Mouse (Mus musculus): ENCODE results near the gene Strn3.
A peak's percentile ranks its signal among the peaks of the same experiment; 100 is the strongest.

The Strn3 gene

DNA sequence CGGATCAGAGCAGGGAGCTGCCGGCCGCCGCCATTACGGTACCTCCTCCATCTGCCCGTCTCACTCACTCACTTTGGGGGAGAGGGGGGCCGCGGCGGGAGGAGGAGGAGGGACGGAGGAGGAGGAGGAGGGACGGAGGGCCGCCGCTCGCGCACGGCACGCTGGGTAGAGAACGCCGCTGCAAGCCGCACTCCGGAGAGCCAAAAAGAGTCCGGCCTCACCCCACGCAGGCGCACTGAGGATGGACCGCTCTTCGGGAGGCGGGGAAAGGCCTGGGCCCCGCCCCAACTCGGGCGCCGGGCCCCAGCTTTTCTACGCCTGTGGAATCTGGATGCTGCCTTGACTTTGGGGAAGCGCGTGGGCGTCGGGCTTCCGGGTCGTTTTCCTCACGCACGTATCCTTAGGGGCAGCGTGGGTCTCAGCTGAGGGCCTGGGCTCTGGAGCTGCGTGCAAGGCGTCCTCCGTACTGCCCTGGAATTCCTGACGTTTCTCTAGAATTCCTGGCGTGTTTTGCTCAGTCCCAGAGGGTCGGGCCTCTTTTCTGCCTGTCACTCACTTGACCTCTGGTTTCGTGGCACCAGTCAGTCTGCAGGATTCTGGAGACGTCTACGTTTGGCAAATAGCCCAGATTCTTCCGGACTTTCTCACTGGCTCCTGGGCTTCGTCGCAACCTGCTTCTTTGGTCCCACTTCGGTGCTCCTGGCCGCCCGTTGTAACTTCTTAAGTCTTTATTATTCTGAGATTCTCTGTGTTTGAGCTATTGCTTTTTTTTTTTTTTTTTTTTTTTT is at the start of gene Strn3:
TSS of gene Strn3 (minus strand) at position 53 of the 788 bp plus-strand sequence.
- DNase-seq = peak; percentile 95

DNA sequence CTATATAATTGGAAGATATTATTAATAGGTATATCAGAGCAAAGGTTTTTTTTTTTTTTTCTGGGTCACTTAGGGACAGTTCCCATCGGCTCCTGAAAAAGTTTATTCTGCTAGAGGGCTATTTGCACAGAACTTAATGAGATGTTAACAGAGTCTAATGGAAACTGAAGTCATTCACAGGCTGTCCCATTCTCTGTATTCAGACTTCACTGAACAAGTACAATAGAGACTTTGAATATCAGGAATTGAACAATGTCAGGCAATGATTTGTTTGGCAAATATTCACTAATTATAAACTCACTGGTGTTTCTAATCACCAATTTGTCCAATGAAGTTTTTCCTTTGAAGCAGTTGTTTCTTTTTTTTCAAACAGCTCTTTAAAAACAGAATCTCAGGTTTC is 45.1 kb upstream of the Strn3 start:
- no peak for DNase-seq

DNA sequence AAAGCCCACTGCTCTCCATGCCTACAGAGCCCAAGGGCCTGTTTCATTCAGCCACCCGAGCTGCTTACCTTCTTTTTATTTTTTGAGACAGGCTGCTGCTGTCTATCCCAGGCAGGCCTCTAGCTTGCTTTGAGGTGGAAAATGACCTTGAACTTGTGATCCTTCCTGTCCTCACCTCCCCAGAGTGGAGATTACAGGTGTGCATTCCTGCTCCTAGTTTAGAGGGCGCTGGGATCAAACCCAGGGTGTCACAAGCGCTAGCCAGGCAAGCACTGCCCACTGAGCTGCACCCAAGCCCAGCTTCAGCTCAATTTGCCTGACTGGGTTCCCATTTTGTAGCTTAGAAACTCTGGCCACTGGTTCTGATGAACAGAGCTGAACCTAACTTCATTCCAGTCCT is 44.7 kb upstream of the Strn3 start:
- DNase-seq = no peak

DNA sequence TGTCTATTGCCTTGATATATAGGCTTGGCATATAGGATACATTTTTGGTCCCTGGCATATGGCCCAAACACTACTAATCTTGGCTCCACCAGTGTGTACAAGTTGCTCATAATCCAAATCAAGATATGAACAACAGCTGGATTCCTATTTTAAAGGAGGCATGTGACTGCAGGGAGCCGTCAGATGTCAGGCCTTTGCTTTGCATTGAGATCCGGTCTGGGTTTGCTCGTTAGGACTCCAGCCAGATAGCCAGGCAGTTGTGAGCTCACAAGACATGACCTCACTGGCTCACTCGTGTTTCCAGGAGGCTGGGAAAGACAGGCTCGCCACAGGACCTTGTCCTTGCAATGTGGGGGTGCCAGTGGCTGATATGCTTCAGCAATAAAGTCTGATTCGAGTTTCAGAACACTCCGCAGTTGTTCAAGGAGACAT is 44.2 kb upstream of the Strn3 start:
- DNase-seq = no peak

DNA sequence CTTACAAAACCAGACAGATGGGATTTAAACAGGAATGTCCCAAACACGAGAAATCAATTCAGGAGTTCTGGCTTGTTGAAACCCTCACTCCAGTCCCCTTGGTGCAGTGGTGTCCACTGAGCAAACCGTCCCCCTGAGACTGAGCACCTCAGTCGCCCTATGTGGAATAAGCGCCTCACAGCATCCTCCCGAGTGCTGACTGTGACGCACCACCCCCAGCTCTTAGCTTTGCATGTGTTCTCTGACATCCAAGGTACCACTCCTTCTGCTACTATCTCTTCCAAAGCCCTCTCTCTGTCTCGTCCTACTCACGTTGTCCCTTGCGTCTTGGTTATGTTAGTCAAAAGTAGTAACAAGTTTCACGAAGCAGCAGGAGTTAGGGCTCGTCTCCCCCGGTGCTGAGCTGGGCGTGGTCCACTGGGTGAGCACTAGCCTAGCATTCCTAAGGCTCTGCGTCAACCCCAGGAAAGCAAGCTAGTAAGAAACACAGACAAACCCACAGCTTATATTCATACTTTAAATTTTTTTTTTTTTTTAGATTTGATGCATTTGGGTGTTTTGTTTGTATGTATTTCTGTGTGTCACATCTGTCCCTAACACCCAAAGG is 43.0 kb upstream of the Strn3 start:
- no peak for DNase-seq

DNA sequence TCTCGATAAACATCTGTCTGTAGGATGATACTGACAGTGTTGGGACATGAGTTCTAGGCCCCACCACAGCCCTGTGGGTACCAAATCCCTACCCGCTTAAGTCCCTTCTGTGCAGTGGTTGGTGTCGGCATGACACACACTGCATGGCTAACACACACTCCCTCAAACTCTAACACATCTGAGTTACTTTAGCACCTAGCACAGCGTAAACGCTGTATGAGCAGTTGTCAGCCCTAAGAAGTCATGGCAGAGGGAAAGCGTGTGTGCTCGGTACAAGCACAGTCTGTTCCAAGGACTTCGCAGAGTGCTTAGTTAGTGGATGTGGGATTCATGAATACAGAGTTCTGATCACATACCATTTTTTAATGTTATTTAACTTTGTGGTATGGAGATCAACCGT is 38.1 kb upstream of the Strn3 start:
- no peak for DNase-seq

DNA sequence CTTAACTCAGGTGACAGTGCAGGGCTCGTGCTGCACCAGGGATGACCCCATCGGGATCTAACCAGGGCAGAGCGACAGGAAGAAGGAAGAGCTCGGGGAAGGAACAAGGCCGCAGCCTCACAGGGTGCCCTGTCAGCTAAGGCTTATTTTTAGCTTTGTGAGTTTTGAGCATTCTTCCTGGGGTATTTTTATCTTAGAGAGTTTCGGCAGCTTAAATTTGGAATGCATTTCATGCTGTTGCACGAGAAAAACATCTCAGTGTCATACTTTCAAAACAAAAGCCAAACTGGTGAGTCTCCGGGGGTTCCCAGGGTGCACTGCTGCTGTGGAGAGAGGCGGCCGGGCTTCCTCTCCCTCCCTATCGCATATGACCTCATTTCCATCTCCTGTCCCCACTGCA is 37.4 kb upstream of the Strn3 start:
- DNase-seq = no peak

DNA sequence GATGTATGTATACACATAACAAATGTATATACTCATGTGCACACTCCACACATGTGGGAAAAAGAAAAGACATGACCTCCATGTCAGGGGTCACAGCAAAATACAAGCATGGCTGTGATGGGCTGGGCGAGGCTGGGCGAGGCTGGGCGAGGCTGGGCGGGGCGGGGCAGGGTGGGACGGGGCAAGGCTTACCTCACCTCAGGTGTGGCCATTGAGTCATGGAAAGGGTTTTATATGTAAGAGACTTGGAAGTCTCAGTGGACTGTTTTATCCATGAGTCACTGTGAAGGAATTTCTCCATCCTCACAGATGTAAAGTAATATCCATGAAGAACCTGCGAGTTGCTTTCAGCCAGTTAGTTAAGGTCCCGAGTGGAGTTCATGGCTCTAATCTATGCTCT is 30.1 kb upstream of the Strn3 start:
- DNase-seq = no peak

DNA sequence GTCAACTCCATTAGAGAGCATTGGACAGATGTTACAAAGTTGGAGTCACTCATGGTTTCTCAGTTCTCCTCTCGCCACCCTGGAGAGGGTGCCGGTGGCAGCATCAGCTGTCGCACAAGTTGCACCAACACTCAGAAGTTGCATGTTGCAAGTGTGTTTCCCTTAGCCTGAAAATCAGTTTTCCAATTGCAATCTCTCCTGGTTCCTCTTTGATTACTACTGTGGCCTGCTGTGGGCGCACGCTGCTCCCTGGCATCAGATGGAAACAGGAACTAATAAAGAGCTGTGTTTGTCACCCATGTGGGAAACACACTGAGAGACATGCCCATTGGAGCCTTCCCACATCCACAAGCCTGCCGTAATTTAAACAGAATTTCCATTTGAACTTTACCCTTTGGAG is 26.9 kb upstream of the Strn3 start:
- DNase-seq = no peak

DNA sequence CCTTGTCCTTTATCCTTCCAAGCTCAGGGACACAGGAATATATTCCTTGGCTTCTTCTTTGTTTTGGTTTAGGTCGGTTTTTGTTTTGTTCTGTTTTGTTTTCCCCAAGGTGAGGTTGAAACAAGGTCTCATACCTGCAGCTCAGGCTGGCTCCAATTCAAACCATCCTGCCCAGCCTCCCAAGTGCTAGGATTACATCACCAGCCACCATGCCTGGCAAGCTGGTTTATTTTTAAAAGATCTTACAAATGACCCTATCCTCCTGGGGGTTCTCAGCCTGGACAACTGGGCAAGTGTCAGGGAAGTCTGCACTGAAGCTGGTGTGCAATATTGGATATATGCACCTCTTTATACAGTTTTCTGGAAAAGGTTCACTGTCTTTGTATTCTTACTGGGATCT is 21.0 kb upstream of the Strn3 start:
- peak; percentile 23 for DNase-seq

DNA sequence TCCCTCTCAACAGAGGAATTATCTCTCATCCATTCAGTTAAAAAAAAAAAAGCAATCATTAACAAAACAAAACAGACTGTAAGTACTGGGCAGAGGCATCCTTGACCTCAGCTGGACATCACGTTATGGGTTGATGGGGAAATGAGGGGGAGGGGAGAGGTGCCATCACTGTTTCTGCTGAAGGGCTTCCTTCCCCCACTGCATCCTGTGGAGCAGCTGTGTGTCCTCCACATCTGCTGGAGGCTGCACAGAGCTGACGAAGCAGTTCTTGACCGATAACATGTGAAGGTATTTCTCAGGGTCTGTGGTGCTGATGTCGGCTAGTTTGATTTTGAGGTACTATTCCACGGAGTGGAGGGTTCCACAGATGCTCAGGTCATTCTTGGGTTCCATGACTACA is 18.5 kb upstream of the Strn3 start:
- no peak for DNase-seq

DNA sequence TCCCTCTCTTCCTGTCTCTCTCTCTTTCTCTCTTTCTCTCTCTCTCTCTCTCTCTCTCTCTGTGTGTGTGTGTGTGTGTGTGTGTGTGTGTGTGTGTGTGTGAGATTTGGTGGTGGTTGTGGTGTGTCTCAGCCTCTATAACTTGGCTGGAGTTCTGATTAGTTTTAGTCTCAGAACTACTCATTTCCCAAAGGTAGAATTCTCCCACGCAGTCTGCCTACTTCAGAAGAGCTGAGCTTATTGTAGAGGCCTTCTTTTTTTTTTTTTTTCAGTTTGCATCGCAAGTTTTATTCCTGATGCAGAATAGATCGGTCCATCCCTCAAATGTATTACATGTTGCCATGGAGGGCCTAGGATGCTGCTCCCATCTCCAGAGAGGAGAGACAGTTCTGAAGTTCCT is 18.0 kb upstream of the Strn3 start:
- no peak for DNase-seq

DNA sequence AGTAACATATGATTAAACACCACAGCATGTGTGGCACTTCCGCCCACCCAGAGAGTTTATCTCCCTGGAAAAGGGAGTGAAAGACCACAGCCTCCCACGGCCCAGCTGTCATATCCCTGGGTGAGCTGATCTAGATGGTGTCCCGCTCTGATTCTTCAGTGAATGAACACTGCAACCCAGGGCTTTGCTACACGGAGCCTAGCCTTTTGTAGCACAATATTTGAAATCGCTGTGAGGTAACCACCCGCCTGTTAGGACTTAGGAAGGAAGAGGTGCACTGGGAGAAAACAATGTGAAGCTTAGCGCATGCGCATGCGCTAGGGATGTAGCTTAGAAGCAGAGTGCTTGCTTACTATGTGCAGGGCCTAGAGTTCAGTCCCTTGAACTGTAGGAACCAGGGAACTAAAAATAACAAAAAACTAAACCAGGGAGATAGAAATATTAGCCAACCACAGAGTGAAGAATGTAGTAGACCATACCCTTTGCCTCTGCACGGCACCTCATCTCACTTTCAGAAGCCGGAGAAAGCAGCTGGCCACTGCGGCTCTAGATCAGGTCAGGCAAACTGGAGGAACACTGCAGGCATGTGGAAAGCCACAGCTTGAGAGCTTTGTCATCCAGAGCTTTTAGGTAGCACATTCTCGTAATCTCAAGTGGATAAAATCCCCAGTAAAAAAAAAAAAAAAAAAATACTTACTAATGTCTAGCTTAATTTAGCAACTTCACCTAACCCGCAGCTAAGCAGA is 17.4 kb upstream of the Strn3 start:
- DNase-seq = no peak

DNA sequence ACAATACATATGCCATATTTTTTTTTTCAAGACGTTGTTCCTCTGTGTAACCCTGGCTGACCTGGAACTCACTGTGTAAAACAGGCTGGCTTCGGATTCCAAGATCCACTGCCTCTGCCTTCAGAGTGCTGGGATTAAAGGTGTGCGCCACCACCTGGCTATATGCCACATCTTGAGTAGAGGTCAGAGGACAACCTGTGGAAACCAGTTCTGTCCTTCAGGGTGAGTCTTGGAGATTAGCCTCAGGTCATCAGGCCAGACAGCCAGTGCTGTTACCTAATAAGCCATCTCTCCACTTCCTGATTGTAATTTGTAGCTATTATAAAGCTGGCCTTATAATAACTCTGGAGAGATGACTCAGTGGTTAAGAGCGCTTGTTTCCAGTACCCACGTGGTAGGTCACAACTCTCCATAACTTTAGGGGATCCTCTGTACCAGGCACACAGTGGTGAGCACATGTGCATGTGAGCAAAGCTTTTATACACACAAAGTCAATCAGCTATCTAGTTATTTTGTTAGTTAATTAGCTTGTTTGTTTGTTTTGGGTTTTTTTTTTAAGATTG is 15.1 kb upstream of the Strn3 start:
- DNase-seq = no peak

DNA sequence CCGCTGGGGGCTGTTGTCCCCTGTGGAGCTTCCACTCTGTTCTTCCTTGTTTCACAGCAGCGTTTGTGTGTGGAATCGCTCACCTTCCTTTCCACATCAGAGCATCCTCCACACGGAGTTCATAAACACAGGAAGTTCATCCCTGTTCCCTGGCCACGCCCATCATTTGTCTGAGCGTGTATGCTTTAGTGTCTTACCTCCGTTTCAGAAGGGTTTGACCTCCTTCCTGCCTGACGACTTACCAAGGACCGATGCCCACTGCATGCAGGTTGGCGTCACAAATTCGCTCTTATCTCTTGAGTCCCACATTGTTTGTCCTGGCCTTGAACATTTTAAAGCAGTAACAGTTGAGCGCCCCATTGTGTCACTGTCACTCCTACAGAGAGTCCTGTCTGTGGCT is 14.1 kb upstream of the Strn3 start:
- DNase-seq = no peak

DNA sequence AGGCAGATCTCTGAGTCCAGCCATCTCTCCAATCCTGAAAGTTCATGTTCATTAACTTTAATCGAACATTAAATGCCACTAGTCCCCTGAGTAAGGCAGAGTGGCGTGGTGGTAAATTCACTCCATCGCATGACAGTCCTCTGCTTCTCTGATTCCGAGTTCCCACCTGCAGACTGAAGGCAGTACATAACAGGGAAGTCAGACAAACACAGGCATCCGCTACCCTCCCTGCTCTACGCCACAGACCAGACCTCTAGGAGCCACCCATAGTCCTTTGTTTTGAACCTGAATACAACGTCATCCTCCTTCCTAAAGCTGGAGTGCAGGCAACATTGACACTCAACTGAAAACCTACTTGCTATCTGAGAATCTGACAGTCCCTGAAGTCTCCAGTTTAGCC is 12.9 kb upstream of the Strn3 start:
- DNase-seq = no peak

DNA sequence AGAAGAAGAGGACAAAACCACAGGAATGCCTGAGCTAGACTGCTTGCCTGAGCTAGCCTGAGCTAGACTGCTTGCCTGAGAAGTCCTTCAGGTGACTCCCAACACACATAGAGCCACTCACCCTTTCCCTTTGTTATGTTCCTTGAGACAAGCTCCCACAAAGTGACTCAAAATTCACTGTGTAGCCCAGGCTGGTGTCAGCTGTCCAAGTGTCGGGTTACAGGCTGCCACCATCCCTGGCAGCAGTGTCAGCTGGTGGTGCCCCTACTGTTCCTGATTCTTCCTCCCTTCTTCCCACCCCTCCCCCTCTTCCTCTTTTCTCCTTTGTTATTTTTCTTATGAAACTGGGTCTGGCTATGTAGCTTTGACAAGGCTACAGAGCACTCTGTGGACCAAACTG is 12.2 kb upstream of the Strn3 start:
- DNase-seq = no peak

DNA sequence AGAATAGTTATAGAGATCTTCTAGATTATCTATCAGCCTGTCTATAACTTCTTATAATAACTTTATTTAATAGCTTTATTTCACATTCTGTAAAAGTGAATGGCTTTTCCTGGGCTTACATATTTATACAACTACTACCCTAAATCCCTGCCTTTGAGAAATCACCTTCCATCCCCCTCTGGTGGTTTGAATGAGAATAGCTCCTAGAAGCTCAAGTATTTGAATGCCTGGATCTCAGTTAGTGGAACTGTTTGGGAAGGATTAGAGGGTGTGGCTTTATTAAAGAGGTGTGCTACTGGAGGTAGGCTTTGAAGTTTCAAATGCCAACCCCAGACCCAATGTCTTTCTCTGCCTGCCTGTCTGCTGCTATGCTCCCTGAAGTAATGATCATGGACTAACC is 10.0 kb upstream of the Strn3 start:
- no peak for DNase-seq

DNA sequence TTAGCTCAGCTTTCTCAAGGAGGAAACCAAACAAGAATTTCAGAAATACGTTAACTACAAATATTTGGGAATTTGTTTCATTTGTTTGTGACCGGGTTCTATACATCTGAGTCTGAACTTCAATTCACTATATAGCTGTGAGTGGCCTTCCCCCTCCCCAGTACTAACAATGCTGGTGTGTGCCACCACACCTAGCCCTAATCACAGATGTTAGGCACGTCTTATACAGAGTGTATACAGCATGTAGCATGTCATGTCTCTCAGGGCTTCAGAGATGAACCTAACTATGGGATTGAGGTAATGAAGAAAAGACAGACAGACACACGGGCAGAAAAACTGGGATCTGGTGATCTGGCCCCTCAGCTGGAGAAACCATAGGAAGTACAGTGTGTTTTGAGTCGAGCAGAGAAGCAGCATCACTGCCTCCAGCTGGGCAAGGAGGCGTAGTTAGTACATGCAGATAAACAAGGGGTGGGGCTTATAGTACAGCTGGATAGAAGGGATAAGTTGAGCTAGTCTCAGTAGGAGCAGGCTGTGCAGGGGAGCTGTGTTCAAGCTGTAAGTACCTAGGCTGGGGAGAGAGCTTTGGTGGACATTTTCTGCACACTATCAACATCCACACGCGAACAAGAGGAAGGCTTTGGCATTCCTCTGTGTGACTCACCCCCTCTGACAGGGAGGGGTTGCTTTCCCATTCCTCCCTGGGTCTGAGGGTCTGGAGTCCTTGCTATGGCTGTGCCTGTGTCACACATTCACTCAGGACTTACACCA is 8.1 kb upstream of the Strn3 start:
- no peak for DNase-seq

DNA sequence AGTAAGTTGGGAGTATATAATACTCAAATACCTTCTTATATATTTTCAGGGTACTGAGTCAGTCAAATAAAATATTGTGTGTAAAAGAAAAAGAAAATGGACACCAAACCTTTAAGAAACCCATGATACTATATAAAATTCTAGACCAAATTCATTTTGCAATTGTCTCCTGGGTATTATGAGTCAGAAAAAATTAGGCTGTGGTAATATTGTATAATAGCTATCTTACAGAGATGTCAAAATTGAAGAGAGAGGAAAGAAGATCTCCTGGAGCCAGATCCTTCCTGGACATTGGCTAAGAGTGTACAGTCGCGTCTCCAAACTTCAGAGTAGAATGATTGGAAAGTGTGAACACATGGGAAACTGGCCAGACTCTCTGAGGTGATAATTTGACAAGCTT is 4.5 kb upstream of the Strn3 start:
- DNase-seq = no peak

DNA sequence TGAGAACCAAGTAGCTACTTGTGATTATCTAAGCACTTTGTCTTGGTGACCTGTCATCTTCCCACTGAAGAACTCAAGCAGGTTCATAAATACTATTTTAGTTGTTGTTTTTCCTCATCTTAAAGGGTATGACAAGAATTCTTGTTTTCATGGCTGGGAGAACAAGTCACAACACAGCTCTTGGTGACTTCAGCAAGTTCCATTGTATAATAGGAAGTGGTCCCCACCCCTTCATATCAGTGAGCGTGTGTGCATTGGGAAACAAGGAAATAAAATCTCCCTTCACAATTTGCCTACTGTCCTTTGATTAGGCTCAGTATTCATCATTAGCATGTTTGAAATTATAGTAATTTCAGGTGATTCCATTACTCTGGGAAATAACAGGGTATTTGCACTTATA is 3.3 kb upstream of the Strn3 start:
- DNase-seq = no peak

DNA sequence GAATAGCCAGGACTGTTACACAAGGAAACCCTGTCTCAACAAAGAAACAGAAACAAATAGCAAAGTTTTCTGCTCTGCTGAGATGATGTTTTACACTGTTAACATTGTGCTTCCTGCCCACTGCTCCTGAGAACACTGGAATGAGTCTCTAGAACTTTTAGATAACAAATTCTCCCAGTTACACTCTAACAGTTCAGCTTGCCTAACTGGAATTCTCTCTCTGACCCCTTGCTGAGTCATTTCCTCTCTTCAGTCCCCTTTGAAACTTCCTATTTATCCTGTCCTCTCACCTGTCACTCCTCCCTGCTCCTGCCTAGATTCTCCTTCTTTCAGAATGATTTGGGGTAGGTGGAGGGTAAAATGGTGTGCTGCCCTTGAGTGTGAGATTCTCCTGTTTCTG is 2.4 kb upstream of the Strn3 start:
- DNase-seq = no peak

DNA sequence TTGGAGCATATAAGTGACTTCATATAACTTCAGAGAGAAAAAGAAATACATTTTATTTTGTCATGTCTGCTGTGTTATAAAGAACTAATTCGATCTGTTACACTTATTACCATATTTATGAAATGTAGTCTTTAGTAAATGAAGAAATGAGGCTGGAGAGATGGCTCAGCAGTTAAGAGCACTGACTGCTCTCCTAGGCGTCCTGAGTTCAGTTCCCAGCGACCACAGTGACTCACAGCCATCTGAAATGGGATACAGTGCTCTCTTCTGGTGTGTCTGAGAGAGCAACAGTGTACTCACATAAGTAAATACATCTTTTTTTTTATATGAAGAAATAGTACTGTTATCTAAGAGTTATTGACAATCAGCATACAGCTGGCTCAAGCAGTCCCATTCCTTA is 1.7 kb upstream of the Strn3 start:
- DNase-seq = no peak
